Mouse (Mus musculus) liver, postnatal 0 days (tissue): ENCODE results near the gene Spaca7.

Source experiments
- CTCF ChIP-seq: sonication (generic); IDR thresholded peaks from 2 replicates; pipeline ENCODE4 v1.5.1; 2016; ENCODE audit warnings: antibody characterized with exemption, low read depth
- EP300 ChIP-seq: IDR thresholded peaks from 2 replicates; pipeline ENCODE4 v1.6.1; 2016; ENCODE audit warnings: antibody characterized with exemption, low read depth, mild to moderate bottlenecking

- TF ChIP-seq CTCF (no peak), EP300 (no peak)
These were observed 27.2 kb upstream of the Spaca7 start for GRCm38 (mm10) chr8:12545671-12546070.
